Mouse (Mus musculus): Measurements from ENCODE around the gene Olfr1342. TPM values are rescaled to one million over a fixed set of nuclear protein-coding genes. Genes with fewer than 3 reads are reported as not detected.

Olfr1342 gene
- polyA plus RNA-seq (2014; fragmentation: Nextera tagmentation; extraction: Ambion mirVana) = not detected in 2 replicates

GRCm38 (mm10) chr4:118692412-118692973, at the start of gene Olfr1342:
Gene Olfr1342 (minus strand): TSS chr4:118692756.
- ATAC-seq (ENCODE audit: low FRiP score) = no peak
- 51% methylated on average over 12 of the region's 12 CpGs for WGBS
- no peak within 1 kb of the TSS for H3K9ac ChIP-seq

GRCm38 (mm10) chr4:118741881-118742280, 49.3 kb upstream of the Olfr1342 start:
- DNase-seq (ENCODE audit: low spot score) = no peak
- WGBS = 5% methylated on average over 16 of the region's 16 CpGs
- no peaks in the 10 kb centered on the region for H3K4me1 ChIP-seq (replicated peaks; ENCODE audit: control insufficient read depth, insufficient read depth, low read length)
- H3K9me3 ChIP-seq (ENCODE audit: control insufficient read depth, low read length) = peaks cover 8% of the 10 kb centered on the region; the same call in 1 of the 2 replicates
- no peaks in the 10 kb centered on the region for H3K36me3 ChIP-seq (replicated peaks; ENCODE audit: control insufficient read depth, insufficient read depth)
- H3K27me3 ChIP-seq (ENCODE audit: control insufficient read depth, insufficient read depth, low read length) = peaks cover 21% of the 10 kb centered on the region
- no peak overlapping the region for H3K27ac ChIP-seq
- H3K4me2 ChIP-seq (replicated peaks) = peak overlapping the region; percentile 31
- ATAC-seq (ENCODE audit: low FRiP score) = no peak
- H3K9ac ChIP-seq = no peak overlapping the region
- no peak overlapping the region for H3K4me3 ChIP-seq (replicated peaks; ENCODE audit: low read length)

More at GRCm38 (mm10) chr4:118692412-118692973, at the start of gene Olfr1342:
- Histone ChIP-seq H3K27ac (no peak within 1 kb of the TSS), H3K4me2 (replicated peaks) (no peak within 1 kb of the TSS), H3K9me3 (ENCODE audit: control insufficient read depth, low read length) (no peaks in the 10 kb centered on the region), H3K4me3 (replicated peaks; ENCODE audit: low read length) (no peak within 1 kb of the TSS), H3K4me1 (replicated peaks; ENCODE audit: control insufficient read depth, insufficient read depth, low read length) (no peaks in the 10 kb centered on the region), H3K27me3 (ENCODE audit: control insufficient read depth, insufficient read depth, low read length) (no peaks in the 10 kb centered on the region), H3K36me3 (replicated peaks; ENCODE audit: control insufficient read depth, insufficient read depth) (no peaks in the 10 kb centered on the region)
- no peak for DNase-seq (ENCODE audit: low spot score)

GRCm38 (mm10) chr4:118740988-118741698, 48.6 kb upstream of the Olfr1342 start:
- no peak for DNase-seq (ENCODE audit: low spot score)
- no peak for ATAC-seq (ENCODE audit: low FRiP score)
- Histone ChIP-seq H3K9me3 (ENCODE audit: control insufficient read depth, low read length) (peaks cover 4% of the 10 kb centered on the region; the same call in 1 of the 2 replicates), H3K9ac (no peak overlapping the region), H3K4me3 (replicated peaks; ENCODE audit: low read length) (no peak overlapping the region), H3K27me3 (ENCODE audit: control insufficient read depth, insufficient read depth, low read length) (peaks cover 21% of the 10 kb centered on the region), H3K4me1 (replicated peaks; ENCODE audit: control insufficient read depth, insufficient read depth, low read length) (no peaks in the 10 kb centered on the region), H3K36me3 (replicated peaks; ENCODE audit: control insufficient read depth, insufficient read depth) (no peaks in the 10 kb centered on the region), H3K4me2 (replicated peaks) (peak overlapping the region; percentile 31; the same call in 1 of the 2 replicates), H3K27ac (no peak overlapping the region)
- WGBS = 6% methylated on average over 11 of the region's 11 CpGs

GRCm38 (mm10) chr4:118739574-118739973, 47.0 kb upstream of the Olfr1342 start:
- no peak overlapping the region for H3K4me3 ChIP-seq (replicated peaks; ENCODE audit: low read length)
- H3K9ac ChIP-seq = no peak overlapping the region
- H3K9me3 ChIP-seq (ENCODE audit: control insufficient read depth, low read length) = no peaks in the 10 kb centered on the region
- ATAC-seq (ENCODE audit: low FRiP score) (no peak), DNase-seq (ENCODE audit: low spot score) (no peak)
- H3K4me2 ChIP-seq (replicated peaks) = no peak overlapping the region
- H3K27me3 ChIP-seq (ENCODE audit: control insufficient read depth, insufficient read depth, low read length) = peaks cover 21% of the 10 kb centered on the region
- H3K27ac ChIP-seq = no peak overlapping the region
- no peaks in the 10 kb centered on the region for H3K36me3 ChIP-seq (replicated peaks; ENCODE audit: control insufficient read depth, insufficient read depth)
- 57% methylated on average over 3 of the region's 3 CpGs for WGBS
- H3K4me1 ChIP-seq (replicated peaks; ENCODE audit: control insufficient read depth, insufficient read depth, low read length) = no peaks in the 10 kb centered on the region

- DNase-seq (ENCODE audit: low spot score) (no peak), ATAC-seq (ENCODE audit: low FRiP score) (no peak)
- no peak within 1 kb of the TSS for H3K9ac ChIP-seq
- no peaks in the 10 kb centered on the region for H3K36me3 ChIP-seq (replicated peaks; ENCODE audit: control insufficient read depth, insufficient read depth)
- H3K27me3 ChIP-seq (ENCODE audit: control insufficient read depth, insufficient read depth, low read length) = no peaks in the 10 kb centered on the region
- 100% methylated on average over 1 of the region's 1 CpGs for WGBS
- H3K4me1 ChIP-seq (replicated peaks; ENCODE audit: control insufficient read depth, insufficient read depth, low read length) = no peaks in the 10 kb centered on the region
- H3K4me3 ChIP-seq (replicated peaks; ENCODE audit: low read length) = no peak within 1 kb of the TSS
- no peak within 1 kb of the TSS for H3K27ac ChIP-seq
- no peaks in the 10 kb centered on the region for H3K9me3 ChIP-seq (ENCODE audit: control insufficient read depth, low read length)
- H3K4me2 ChIP-seq (replicated peaks) = no peak within 1 kb of the TSS
These were observed 39.3 kb upstream of the Olfr1342 start, which contains the start of gene Olfr1339 for GRCm38 (mm10) chr4:118731875-118732274. Gene Olfr1339 (plus strand): TSS chr4:118732175.

GRCm38 (mm10) chr4:118721742-118722483, 29.4 kb upstream of the Olfr1342 start:
- Histone ChIP-seq H3K4me2 (replicated peaks) (no peak overlapping the region), H3K27me3 (ENCODE audit: control insufficient read depth, insufficient read depth, low read length) (no peaks in the 10 kb centered on the region), H3K9ac (no peak overlapping the region), H3K27ac (no peak overlapping the region), H3K36me3 (replicated peaks; ENCODE audit: control insufficient read depth, insufficient read depth) (no peaks in the 10 kb centered on the region), H3K9me3 (ENCODE audit: control insufficient read depth, low read length) (no peaks in the 10 kb centered on the region), H3K4me3 (replicated peaks; ENCODE audit: low read length) (no peak overlapping the region), H3K4me1 (replicated peaks; ENCODE audit: control insufficient read depth, insufficient read depth, low read length) (no peaks in the 10 kb centered on the region)
- 63% methylated on average over 10 of the region's 10 CpGs for WGBS
- DNase-seq (ENCODE audit: low spot score) (no peak), ATAC-seq (ENCODE audit: low FRiP score) (no peak)

GRCm38 (mm10) chr4:118719838-118720237, 27.3 kb upstream of the Olfr1342 start, which contains the start of gene Olfr1340:
Gene Olfr1340 (plus strand): TSS chr4:118720138.
- H3K27ac ChIP-seq = no peak within 1 kb of the TSS
- H3K4me3 ChIP-seq (replicated peaks; ENCODE audit: low read length) = no peak within 1 kb of the TSS
- H3K27me3 ChIP-seq (ENCODE audit: control insufficient read depth, insufficient read depth, low read length) = no peaks in the 10 kb centered on the region
- H3K4me2 ChIP-seq (replicated peaks) = no peak within 1 kb of the TSS
- no peak within 1 kb of the TSS for H3K9ac ChIP-seq
- H3K9me3 ChIP-seq (ENCODE audit: control insufficient read depth, low read length) = no peaks in the 10 kb centered on the region
- no peak for ATAC-seq (ENCODE audit: low FRiP score)
- DNase-seq (ENCODE audit: low spot score) = no peak
- no peaks in the 10 kb centered on the region for H3K4me1 ChIP-seq (replicated peaks; ENCODE audit: control insufficient read depth, insufficient read depth, low read length)
- H3K36me3 ChIP-seq (replicated peaks; ENCODE audit: control insufficient read depth, insufficient read depth) = no peaks in the 10 kb centered on the region

GRCm38 (mm10) chr4:118711656-118712055, 19.1 kb upstream of the Olfr1342 start:
- H3K9ac ChIP-seq = no peak overlapping the region
- DNase-seq (ENCODE audit: low spot score) (no peak), ATAC-seq (ENCODE audit: low FRiP score) (no peak)
- no peak overlapping the region for H3K4me3 ChIP-seq (replicated peaks; ENCODE audit: low read length)
- no peaks in the 10 kb centered on the region for H3K9me3 ChIP-seq (ENCODE audit: control insufficient read depth, low read length)
- 8% methylated on average over 1 of the region's 1 CpGs for WGBS
- no peaks in the 10 kb centered on the region for H3K36me3 ChIP-seq (replicated peaks; ENCODE audit: control insufficient read depth, insufficient read depth)
- H3K4me2 ChIP-seq (replicated peaks) = no peak overlapping the region
- H3K4me1 ChIP-seq (replicated peaks; ENCODE audit: control insufficient read depth, insufficient read depth, low read length) = no peaks in the 10 kb centered on the region
- H3K27me3 ChIP-seq (ENCODE audit: control insufficient read depth, insufficient read depth, low read length) = no peaks in the 10 kb centered on the region
- no peak overlapping the region for H3K27ac ChIP-seq

GRCm38 (mm10) chr4:118708086-118708485, 15.5 kb upstream of the Olfr1342 start:
- WGBS = 86% methylated on average over 5 of the region's 5 CpGs
- Histone ChIP-seq H3K27me3 (ENCODE audit: control insufficient read depth, insufficient read depth, low read length) (no peaks in the 10 kb centered on the region), H3K27ac (no peak overlapping the region), H3K4me1 (replicated peaks; ENCODE audit: control insufficient read depth, insufficient read depth, low read length) (no peaks in the 10 kb centered on the region), H3K9ac (no peak overlapping the region), H3K36me3 (replicated peaks; ENCODE audit: control insufficient read depth, insufficient read depth) (no peaks in the 10 kb centered on the region), H3K9me3 (ENCODE audit: control insufficient read depth, low read length) (no peaks in the 10 kb centered on the region), H3K4me2 (replicated peaks) (no peak overlapping the region), H3K4me3 (replicated peaks; ENCODE audit: low read length) (no peak overlapping the region)
- ATAC-seq (ENCODE audit: low FRiP score) (no peak), DNase-seq (ENCODE audit: low spot score) (no peak)

Measured in hindbrain, embryonic 14.5 days (tissue).